Mouse (Mus musculus): ENCODE results near the gene Agpat1. TPM values are rescaled to one million over a fixed set of nuclear protein-coding genes. Genes with fewer than 3 reads are reported as not detected.

Gene Agpat1
- 58.3 to 69.5 TPM (median 62.3 TPM) in 4 replicates for total RNA-seq (2023; ENCODE audit: inconsistent age)

GRCm38 (mm10) chr17:34604061-34604508 is at the start of gene Agpat1:
TSS of gene Agpat1 (plus strand) at chr17:34604262.

GRCm38 (mm10) chr17:34564003-34564421 is 40.0 kb upstream of the Agpat1 start, which contains the start of gene Notch4:
TSS of gene Notch4 (plus strand) at chr17:34564268.

GRCm38 (mm10) chr17:34589681-34590101 is 14.4 kb upstream of the Agpat1 start, which contains the start of gene Gpsm3:
TSS of gene Gpsm3 (plus strand) at chr17:34589806.

GRCm38 (mm10) chr17:34591029-34591993 is 12.8 kb upstream of the Agpat1 start, which contains the start of gene Pbx2:
TSS of gene Pbx2 (plus strand) at chr17:34591266.

GRCm38 (mm10) chr17:34597566-34598095 is 6.4 kb upstream of the Agpat1 start, which contains the start of gene Ager:
TSS of gene Ager (plus strand) at chr17:34597862.

GRCm38 (mm10) chr17:34603375-34604060 is 544 bp upstream of the Agpat1 start, which contains the start of gene Rnf5:
TSS of gene Rnf5 (minus strand) at chr17:34603690.

GRCm38 (mm10) chr17:34615871-34616270 is 11.8 kb downstream of the Agpat1 start, which contains the start of gene Egfl8:
TSS of gene Egfl8 (minus strand) at chr17:34615971.

GRCm38 (mm10) chr17:34627943-34628643 is 24.0 kb downstream of the Agpat1 start, which contains the start of gene Ppt2:
TSS of gene Ppt2 (minus strand) at chr17:34628510.

GRCm38 (mm10) chr17:34629221-34629751 is 25.2 kb downstream of the Agpat1 start, which contains the start of gene Prrt1:
TSS of gene Prrt1 (plus strand) at chr17:34629533.

GRCm38 (mm10) chr17:34644608-34645007 is 40.5 kb downstream of the Agpat1 start, which contains the start of gene Fkbpl:
TSS of gene Fkbpl (plus strand) at chr17:34644764.

GRCm38 (mm10) chr17:34646906-34647787 is 43.1 kb downstream of the Agpat1 start, which contains the start of gene Atf6b:
TSS of gene Atf6b (plus strand) at chr17:34647146.

Other genes starting within 250 kb of the Agpat1 start
- gene Btnl2, start 249.4 kb upstream of the Agpat1 start, total RNA-seq (2023; ENCODE audit: inconsistent age): 8.2 to 10.9 TPM (median 10.3 TPM) in 4 replicates
- gene Btnl1, start 227.1 kb upstream of the Agpat1 start, total RNA-seq (2023; ENCODE audit: inconsistent age): 2.5 to 3.5 TPM (median 3.1 TPM) in 4 replicates
- 6.3 to 23.1 TPM (median 16.8 TPM) in 4 replicates for gene BC051142, start 205.4 kb upstream of the Agpat1 start, total RNA-seq (2023; ENCODE audit: inconsistent age)
- not detected in 4 replicates for gene Btnl4, start 126.9 kb upstream of the Agpat1 start, total RNA-seq (2023; ENCODE audit: inconsistent age)
- gene Btnl6, start 86.9 kb upstream of the Agpat1 start, total RNA-seq (2023; ENCODE audit: inconsistent age): not detected in 4 replicates
- 0.21 to 2.0 TPM (median 1.6 TPM) in 4 replicates for gene Notch4, start 40.0 kb upstream of the Agpat1 start, total RNA-seq (2023; ENCODE audit: inconsistent age)
- gene Gpsm3, start 14.5 kb upstream of the Agpat1 start, total RNA-seq (2023; ENCODE audit: inconsistent age): 116 to 126 TPM (median 122 TPM) in 4 replicates
- gene Pbx2, start 13.0 kb upstream of the Agpat1 start, total RNA-seq (2023; ENCODE audit: inconsistent age): 51.6 to 61.4 TPM (median 59.6 TPM) in 4 replicates
- gene Ager, start 6.4 kb upstream of the Agpat1 start, total RNA-seq (2023; ENCODE audit: inconsistent age): 3.9 to 4.7 TPM (median 4.7 TPM) in 4 replicates
- 30.2 to 36.8 TPM (median 35.2 TPM) in 4 replicates for gene Rnf5, start 572 bp upstream of the Agpat1 start, total RNA-seq (2023; ENCODE audit: inconsistent age)
- 0.66 to 0.67 TPM in 2 of 4 replicates, not detected in the others for gene Egfl8, start 11.7 kb downstream of the Agpat1 start, total RNA-seq (2023; ENCODE audit: inconsistent age)
- gene Ppt2, start 24.2 kb downstream of the Agpat1 start, total RNA-seq (2023; ENCODE audit: inconsistent age): 3.3 to 5.0 TPM (median 4.2 TPM) in 4 replicates
- gene Prrt1, start 25.3 kb downstream of the Agpat1 start, total RNA-seq (2023; ENCODE audit: inconsistent age): 0.84 TPM in 1 of 4 replicates, not detected in the others
- gene Fkbpl, start 40.5 kb downstream of the Agpat1 start, total RNA-seq (2023; ENCODE audit: inconsistent age): 2.6 to 5.5 TPM (median 2.9 TPM) in 4 replicates
- 66.4 to 79.2 TPM (median 74.6 TPM) in 4 replicates for gene Atf6b, start 42.9 kb downstream of the Agpat1 start, total RNA-seq (2023; ENCODE audit: inconsistent age)
- gene Tnxb, start 66.3 kb downstream of the Agpat1 start, total RNA-seq (2023; ENCODE audit: inconsistent age): 0.09 to 0.22 TPM (median 0.22 TPM) in 3 of 4 replicates, not detected in the other
- 1.8 to 3.2 TPM (median 2.4 TPM) in 4 replicates for gene C4b, start 139.6 kb downstream of the Agpat1 start, total RNA-seq (2023; ENCODE audit: inconsistent age)
- not detected in 4 replicates for gene Cyp21a1, start 200.3 kb downstream of the Agpat1 start, total RNA-seq (2023; ENCODE audit: inconsistent age)
- 60.8 to 71.7 TPM (median 69.2 TPM) in 4 replicates for gene Stk19, start 232.7 kb downstream of the Agpat1 start, total RNA-seq (2023; ENCODE audit: inconsistent age)
- gene Dxo, start 232.8 kb downstream of the Agpat1 start, total RNA-seq (2023; ENCODE audit: inconsistent age): 75.3 to 85.7 TPM (median 83.7 TPM) in 4 replicates
- gene Skiv2l, start 245.9 kb downstream of the Agpat1 start, total RNA-seq (2023; ENCODE audit: inconsistent age): 102 to 123 TPM (median 110 TPM) in 4 replicates
- 33.5 to 41.3 TPM (median 38.0 TPM) in 4 replicates for gene Nelfe, start 246.1 kb downstream of the Agpat1 start, total RNA-seq (2023; ENCODE audit: inconsistent age)